Mouse (Mus musculus): ENCODE results near the gene Grap2. TPM values are rescaled to one million over a fixed set of nuclear protein-coding genes. Genes with fewer than 3 reads are reported as not detected.

Grap2 gene
- polyA plus RNA-seq, 1 experiment from 2014 or later: 16.0 TPM

- peaks cover 9% of the 10 kb centered on the region for H3K4me1 ChIP-seq (ENCODE audit: control insufficient read depth, insufficient read depth, low read length)
- H3K36me3 ChIP-seq (ENCODE audit: control insufficient read depth, insufficient read depth, low read length): no peaks in the 10 kb centered on the region
- 0 out of 2 replicates have a peak overlapping the region, but pooled peaks have one; percentile 16 for H3K9ac ChIP-seq (ENCODE audit: low read depth, low read length)
- 3% methylated on average over 16 of the region's 17 CpGs for WGBS (ENCODE audit: insufficient replicate concordance)
- peaks cover 13% of the 10 kb centered on the region; the same call in 1 of the 2 replicates for H3K27me3 ChIP-seq (ENCODE audit: control insufficient read depth, insufficient read depth, low read length)
- no peak for ATAC-seq (replicated peaks; ENCODE audit: insufficient number of reproducible peaks, low FRiP score, low TSS enrichment)
- no peak overlapping the region for H3K27ac ChIP-seq (ENCODE audit: low read depth, low read length)
- H3K9me3 ChIP-seq (replicated peaks; ENCODE audit: control insufficient read depth, low read length): no peaks in the 10 kb centered on the region
- peak overlapping the region; percentile 46 for H3K4me2 ChIP-seq
- no peak overlapping the region for H3K4me3 ChIP-seq (ENCODE audit: low read depth, low read length)
These were observed 43.4 kb downstream of the Grap2 start for GRCm38 (mm10) chr15:80615636-80616383.

GRCm38 (mm10) chr15:80617839-80618238 is 45.4 kb downstream of the Grap2 start:
- Histone ChIP-seq H3K4me3 (ENCODE audit: low read depth, low read length) (no peak overlapping the region), H3K36me3 (ENCODE audit: control insufficient read depth, insufficient read depth, low read length) (no peaks in the 10 kb centered on the region), H3K9ac (ENCODE audit: low read depth, low read length) (no peak overlapping the region), H3K27me3 (ENCODE audit: control insufficient read depth, insufficient read depth, low read length) (peaks cover 13% of the 10 kb centered on the region; the same call in 1 of the 2 replicates), H3K4me1 (ENCODE audit: control insufficient read depth, insufficient read depth, low read length) (peaks cover 21% of the 10 kb centered on the region), H3K27ac (ENCODE audit: low read depth, low read length) (no peak overlapping the region), H3K9me3 (replicated peaks; ENCODE audit: control insufficient read depth, low read length) (no peaks in the 10 kb centered on the region), H3K4me2 (no peak overlapping the region)
- no peak for ATAC-seq (replicated peaks; ENCODE audit: insufficient number of reproducible peaks, low FRiP score, low TSS enrichment)
- WGBS (ENCODE audit: insufficient replicate concordance): 58% methylated on average over 2 of the region's 2 CpGs

GRCm38 (mm10) chr15:80619166-80619565 is 46.8 kb downstream of the Grap2 start:
- Histone ChIP-seq H3K9me3 (replicated peaks; ENCODE audit: control insufficient read depth, low read length) (no peaks in the 10 kb centered on the region), H3K27me3 (ENCODE audit: control insufficient read depth, insufficient read depth, low read length) (peaks cover 13% of the 10 kb centered on the region; the same call in 1 of the 2 replicates), H3K36me3 (ENCODE audit: control insufficient read depth, insufficient read depth, low read length) (no peaks in the 10 kb centered on the region), H3K4me1 (ENCODE audit: control insufficient read depth, insufficient read depth, low read length) (peaks cover 31% of the 10 kb centered on the region), H3K4me3 (ENCODE audit: low read depth, low read length) (no peak overlapping the region), H3K9ac (ENCODE audit: low read depth, low read length) (no peak overlapping the region), H3K4me2 (no peak overlapping the region), H3K27ac (ENCODE audit: low read depth, low read length) (no peak overlapping the region)
- 79% methylated on average over 5 of the region's 5 CpGs for WGBS (ENCODE audit: insufficient replicate concordance)
- no peak for ATAC-seq (replicated peaks; ENCODE audit: insufficient number of reproducible peaks, low FRiP score, low TSS enrichment)

- H3K9ac ChIP-seq (ENCODE audit: low read depth, low read length): no peak overlapping the region
- WGBS (ENCODE audit: insufficient replicate concordance): 71% methylated on average over 4 of the region's 4 CpGs
- no peak overlapping the region for H3K4me2 ChIP-seq
- ATAC-seq (replicated peaks; ENCODE audit: insufficient number of reproducible peaks, low FRiP score, low TSS enrichment): no peak
- peaks cover 13% of the 10 kb centered on the region; the same call in 1 of the 2 replicates for H3K27me3 ChIP-seq (ENCODE audit: control insufficient read depth, insufficient read depth, low read length)
- no peaks in the 10 kb centered on the region for H3K36me3 ChIP-seq (ENCODE audit: control insufficient read depth, insufficient read depth, low read length)
- H3K27ac ChIP-seq (ENCODE audit: low read depth, low read length): no peak overlapping the region
- no peak overlapping the region for H3K4me3 ChIP-seq (ENCODE audit: low read depth, low read length)
- H3K4me1 ChIP-seq (ENCODE audit: control insufficient read depth, insufficient read depth, low read length): peaks cover 31% of the 10 kb centered on the region
- H3K9me3 ChIP-seq (replicated peaks; ENCODE audit: control insufficient read depth, low read length): no peaks in the 10 kb centered on the region
These were observed 47.4 kb downstream of the Grap2 start for GRCm38 (mm10) chr15:80619786-80620185.

- Histone ChIP-seq H3K27ac (ENCODE audit: low read depth, low read length) (no peak overlapping the region), H3K4me1 (ENCODE audit: control insufficient read depth, insufficient read depth, low read length) (peaks cover 30% of the 10 kb centered on the region), H3K27me3 (ENCODE audit: control insufficient read depth, insufficient read depth, low read length) (peaks cover 13% of the 10 kb centered on the region; the same call in 1 of the 2 replicates), H3K4me3 (ENCODE audit: low read depth, low read length) (no peak overlapping the region), H3K36me3 (ENCODE audit: control insufficient read depth, insufficient read depth, low read length) (no peaks in the 10 kb centered on the region), H3K9ac (ENCODE audit: low read depth, low read length) (no peak overlapping the region), H3K4me2 (no peak overlapping the region), H3K9me3 (replicated peaks; ENCODE audit: control insufficient read depth, low read length) (no peaks in the 10 kb centered on the region)
- WGBS (ENCODE audit: insufficient replicate concordance): 67% methylated on average over 8 of the region's 8 CpGs
- ATAC-seq (replicated peaks; ENCODE audit: insufficient number of reproducible peaks, low FRiP score, low TSS enrichment): no peak
These were observed 48.0 kb downstream of the Grap2 start for GRCm38 (mm10) chr15:80620371-80620770.

GRCm38 (mm10) chr15:80623171-80623837 is 50.9 kb downstream of the Grap2 start:
- peak; percentile 92 for ATAC-seq (replicated peaks; ENCODE audit: insufficient number of reproducible peaks, low FRiP score, low TSS enrichment)

GRCm38 (mm10) chr15:80626472-80626871 is 54.1 kb downstream of the Grap2 start:
- peaks cover 17% of the 10 kb centered on the region for H3K4me1 ChIP-seq (ENCODE audit: control insufficient read depth, insufficient read depth, low read length)
- no peak overlapping the region for H3K27ac ChIP-seq (ENCODE audit: low read depth, low read length)
- H3K4me2 ChIP-seq: no peak overlapping the region
- WGBS (ENCODE audit: insufficient replicate concordance): 70% methylated on average over 6 of the region's 6 CpGs
- ATAC-seq (replicated peaks; ENCODE audit: insufficient number of reproducible peaks, low FRiP score, low TSS enrichment): no peak
- no peaks in the 10 kb centered on the region for H3K36me3 ChIP-seq (ENCODE audit: control insufficient read depth, insufficient read depth, low read length)
- no peaks in the 10 kb centered on the region for H3K27me3 ChIP-seq (ENCODE audit: control insufficient read depth, insufficient read depth, low read length)
- no peaks in the 10 kb centered on the region for H3K9me3 ChIP-seq (replicated peaks; ENCODE audit: control insufficient read depth, low read length)
- H3K9ac ChIP-seq (ENCODE audit: low read depth, low read length): no peak overlapping the region
- no peak overlapping the region for H3K4me3 ChIP-seq (ENCODE audit: low read depth, low read length)

More at GRCm38 (mm10) chr15:80623171-80623837, 50.9 kb downstream of the Grap2 start:
- WGBS (ENCODE audit: insufficient replicate concordance): 27% methylated on average over 8 of the region's 8 CpGs
- Histone ChIP-seq H3K9me3 (replicated peaks; ENCODE audit: control insufficient read depth, low read length) (no peaks in the 10 kb centered on the region), H3K36me3 (ENCODE audit: control insufficient read depth, insufficient read depth, low read length) (no peaks in the 10 kb centered on the region), H3K27me3 (ENCODE audit: control insufficient read depth, insufficient read depth, low read length) (0 out of 2 replicates have a peak, but pooled peaks cover 4% of the 10 kb centered on the region), H3K27ac (ENCODE audit: low read depth, low read length) (peak overlapping the region; percentile 87), H3K4me2 (peak overlapping the region; percentile 45), H3K9ac (ENCODE audit: low read depth, low read length) (peak overlapping the region; percentile 73), H3K4me3 (ENCODE audit: low read depth, low read length) (peak overlapping the region; percentile 41), H3K4me1 (ENCODE audit: control insufficient read depth, insufficient read depth, low read length) (peaks cover 23% of the 10 kb centered on the region)

- no peak overlapping the region for H3K9ac ChIP-seq (ENCODE audit: low read depth, low read length)
- no peaks in the 10 kb centered on the region for H3K9me3 ChIP-seq (replicated peaks; ENCODE audit: control insufficient read depth, low read length)
- H3K27ac ChIP-seq (ENCODE audit: low read depth, low read length): no peak overlapping the region
- no peak for ATAC-seq (replicated peaks; ENCODE audit: insufficient number of reproducible peaks, low FRiP score, low TSS enrichment)
- no peaks in the 10 kb centered on the region for H3K36me3 ChIP-seq (ENCODE audit: control insufficient read depth, insufficient read depth, low read length)
- no peaks in the 10 kb centered on the region for H3K4me1 ChIP-seq (ENCODE audit: control insufficient read depth, insufficient read depth, low read length)
- H3K4me2 ChIP-seq: no peak overlapping the region
- H3K27me3 ChIP-seq (ENCODE audit: control insufficient read depth, insufficient read depth, low read length): peaks cover 6% of the 10 kb centered on the region
- no peak overlapping the region for H3K4me3 ChIP-seq (ENCODE audit: low read depth, low read length)
- 67% methylated on average over 7 of the region's 7 CpGs for WGBS (ENCODE audit: insufficient replicate concordance)
These were observed 57.8 kb downstream of the Grap2 start for GRCm38 (mm10) chr15:80630147-80630546.
